Mouse (Mus musculus) brain, adult 2 months (tissue): ENCODE measurements around the gene Wnt9b.
"Not testable (repeated sequence)": the region's sequence is repeated elsewhere in the genome, so short reads cannot be mapped to it uniquely, and the experiment has no call there.

Experiments
- DNase-seq: peaks from one replicate; pipeline ENCODE4 v3.0.0; 2011; ENCODE audit warnings: low read depth, low spot score

Gene Wnt9b

GRCm38 (mm10) chr11:103749306-103750089, at the start of gene Wnt9b:
TSS of gene Wnt9b (minus strand) at chr11:103749821.
- DNase-seq = peak; percentile 18

- peak; percentile 81 for DNase-seq
These were observed 40.3 kb upstream of the Wnt9b start for GRCm38 (mm10) chr11:103789951-103790350.

- DNase-seq = peak; percentile 78
These were observed 30.5 kb upstream of the Wnt9b start for GRCm38 (mm10) chr11:103780152-103780551.

GRCm38 (mm10) chr11:103774228-103774530, 24.6 kb upstream of the Wnt9b start:
- DNase-seq = no peak

GRCm38 (mm10) chr11:103773387-103774227, 24.0 kb upstream of the Wnt9b start, which contains the start of gene Wnt3:
TSS of gene Wnt3 (plus strand) at chr11:103774150.
- DNase-seq = peak; percentile 57

GRCm38 (mm10) chr11:103772505-103773386, 23.1 kb upstream of the Wnt9b start:
- DNase-seq = no peak

GRCm38 (mm10) chr11:103771160-103771817, 21.7 kb upstream of the Wnt9b start:
- no peak for DNase-seq

- no peak for DNase-seq
These were observed 16.0 kb upstream of the Wnt9b start for GRCm38 (mm10) chr11:103765556-103766011.

- peak; percentile 41 for DNase-seq
These were observed 15.0 kb upstream of the Wnt9b start for GRCm38 (mm10) chr11:103764601-103765000.

- DNase-seq = peak; percentile 70
These were observed 14.0 kb upstream of the Wnt9b start for GRCm38 (mm10) chr11:103763410-103764163.

- DNase-seq = not testable (repeated sequence)
These were observed 11.3 kb upstream of the Wnt9b start for GRCm38 (mm10) chr11:103760891-103761290.

GRCm38 (mm10) chr11:103760101-103760500, 10.5 kb upstream of the Wnt9b start:
- DNase-seq = no peak

GRCm38 (mm10) chr11:103758706-103759105, 9.1 kb upstream of the Wnt9b start:
- peak; percentile 67 for DNase-seq

- no peak for DNase-seq
These were observed 8.4 kb upstream of the Wnt9b start for GRCm38 (mm10) chr11:103758054-103758453.

GRCm38 (mm10) chr11:103750612-103751011, 991 bp upstream of the Wnt9b start:
- no peak for DNase-seq

GRCm38 (mm10) chr11:103735046-103735781, 14.4 kb downstream of the Wnt9b start:
- DNase-seq = no peak

- DNase-seq = no peak
These were observed 15.1 kb downstream of the Wnt9b start for GRCm38 (mm10) chr11:103734411-103735045.

GRCm38 (mm10) chr11:103733961-103734360, 15.7 kb downstream of the Wnt9b start:
- no peak for DNase-seq

- peak; percentile 79 for DNase-seq
These were observed 16.6 kb downstream of the Wnt9b start for GRCm38 (mm10) chr11:103733069-103733468.
